In genomic region chr15:85713417-85713816, GRCm38 (mm10) we compare ENCODE assay signal across 21 mouse cellular contexts. TPM values are rescaled to one million over a fixed set of nuclear protein-coding genes. Genes with fewer than 3 reads are reported as not detected.
"Had no signal": no experiment of that assay in that cellular context is flagged by ENCODE, and none has a peak within 500 bp of the region (broad histone marks: within the 10 kb centered on the region; RNA-seq: fewer than 3 reads in every experiment).

No protein-coding gene starts in this region.

- H3K4me1 ChIP-seq: liver, embryonic 13.5 days; liver, embryonic 15.5 days had no signal

- H3K4me3 ChIP-seq: heart, embryonic 10.5 days; heart, embryonic 13.5 days; heart, embryonic 15.5 days; hindbrain, embryonic 13.5 days; hindbrain, embryonic 15.5 days; kidney, embryonic 15.5 days; left cerebral cortex, adult 2 months; limb, embryonic 10.5 days; limb, embryonic 12.5 days; liver, embryonic 13.5 days; liver, embryonic 15.5 days had no signal

- H3K27ac ChIP-seq: heart, embryonic 10.5 days; heart, embryonic 13.5 days; heart, embryonic 15.5 days; hindbrain, embryonic 13.5 days; hindbrain, embryonic 15.5 days; hindbrain, postnatal 0 days; kidney, embryonic 15.5 days; kidney, postnatal 0 days; left cerebral cortex, adult 2 months; limb, embryonic 10.5 days; limb, embryonic 12.5 days; liver, embryonic 13.5 days; liver, embryonic 15.5 days had no signal

- H3K36me3 ChIP-seq: heart, embryonic 10.5 days; heart, embryonic 13.5 days; heart, embryonic 15.5 days; hindbrain, embryonic 13.5 days; hindbrain, embryonic 15.5 days; kidney, embryonic 15.5 days; limb, embryonic 10.5 days; limb, embryonic 12.5 days; liver, embryonic 13.5 days; liver, embryonic 15.5 days had no signal

- H3K9ac ChIP-seq: heart, embryonic 13.5 days; heart, embryonic 15.5 days; hindbrain, embryonic 13.5 days; hindbrain, embryonic 15.5 days; kidney, embryonic 15.5 days; limb, embryonic 12.5 days; liver, embryonic 13.5 days; liver, embryonic 15.5 days; liver, postnatal 0 days had no signal

- H3K9me3 ChIP-seq: heart, embryonic 10.5 days; heart, embryonic 13.5 days; heart, embryonic 15.5 days; hindbrain, embryonic 13.5 days; hindbrain, embryonic 15.5 days; kidney, embryonic 15.5 days; limb, embryonic 10.5 days; limb, embryonic 12.5 days; liver, embryonic 13.5 days; liver, embryonic 15.5 days had no signal

- DNase-seq: gastrocnemius, postnatal 36 days; heart, adult 18-20 months; heart, postnatal 36 days; kidney, adult 11 months; kidney, adult 2 months; kidney, adult 9 months; liver, embryonic 13.5 days; liver, postnatal 0 days had no signal

RNA-seq across cellular contexts. Expression of gene Ppara, which starts 21.4 kb away (rescaled TPM):
- total RNA-seq: hematopoietic stem cell, adult 5-6 weeks had no signal
